Comparison of ENCODE assay signal across 16 mouse cellular contexts in the genomic region with DNA sequence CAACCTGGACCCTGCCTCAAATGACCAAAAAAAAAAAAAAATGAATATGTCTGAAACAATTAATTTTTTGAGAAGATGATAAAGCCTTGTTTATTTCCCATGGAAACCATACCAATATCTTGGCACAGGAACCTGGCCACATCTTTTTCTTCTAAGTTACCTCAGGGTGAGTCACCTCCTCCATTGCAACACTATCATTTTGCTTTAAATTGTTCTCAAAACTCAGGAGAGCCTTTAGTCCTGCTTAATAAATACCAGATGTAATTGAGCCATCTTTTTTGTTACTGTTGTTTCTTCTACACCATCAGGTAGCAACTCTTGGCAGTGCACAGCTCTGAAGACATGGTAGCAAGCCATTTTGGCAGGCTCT.
"Had no signal": no experiment of that assay in that cellular context is flagged by ENCODE, and none has a peak within 500 bp of the region (broad histone marks: within the 10 kb centered on the region; RNA-seq: fewer than 3 reads in every experiment).

No protein-coding gene starts in this region.

- H3K27ac ChIP-seq: lung, embryonic 15.5 days; macrophage; midbrain, embryonic 13.5 days; midbrain, embryonic 15.5 days; neural tube, embryonic 12.5 days had no signal

- H3K4me3 ChIP-seq: lung, embryonic 15.5 days; megakaryocyte, embryonic 14.5 days; midbrain, embryonic 13.5 days; midbrain, embryonic 15.5 days; neural tube, embryonic 12.5 days had no signal

- DNase-seq: liver, postnatal 0 days; lung, adult 2 months; lung, postnatal 14 days; lung, postnatal 36 days; right cerebral cortex, postnatal 14 days; spleen, adult 18-20 months; thymus, adult 18-20 months; thymus, postnatal 14 days; thymus, postnatal 36 days had no signal

- ATAC-seq: liver, postnatal 0 days; lung, postnatal 0 days; midbrain, embryonic 13.5 days; midbrain, embryonic 15.5 days had no signal
